Mouse (Mus musculus) heart, adult 9 months (tissue): ENCODE results near the gene Crhr1.

Experiments
- DNase-seq, 2 experiments: peaks; one replicate each; pipeline ENCODE4 v3.0.0; 2022; ENCODE audit warnings: low spot score in 2 of 2

Gene Crhr1

DNA sequence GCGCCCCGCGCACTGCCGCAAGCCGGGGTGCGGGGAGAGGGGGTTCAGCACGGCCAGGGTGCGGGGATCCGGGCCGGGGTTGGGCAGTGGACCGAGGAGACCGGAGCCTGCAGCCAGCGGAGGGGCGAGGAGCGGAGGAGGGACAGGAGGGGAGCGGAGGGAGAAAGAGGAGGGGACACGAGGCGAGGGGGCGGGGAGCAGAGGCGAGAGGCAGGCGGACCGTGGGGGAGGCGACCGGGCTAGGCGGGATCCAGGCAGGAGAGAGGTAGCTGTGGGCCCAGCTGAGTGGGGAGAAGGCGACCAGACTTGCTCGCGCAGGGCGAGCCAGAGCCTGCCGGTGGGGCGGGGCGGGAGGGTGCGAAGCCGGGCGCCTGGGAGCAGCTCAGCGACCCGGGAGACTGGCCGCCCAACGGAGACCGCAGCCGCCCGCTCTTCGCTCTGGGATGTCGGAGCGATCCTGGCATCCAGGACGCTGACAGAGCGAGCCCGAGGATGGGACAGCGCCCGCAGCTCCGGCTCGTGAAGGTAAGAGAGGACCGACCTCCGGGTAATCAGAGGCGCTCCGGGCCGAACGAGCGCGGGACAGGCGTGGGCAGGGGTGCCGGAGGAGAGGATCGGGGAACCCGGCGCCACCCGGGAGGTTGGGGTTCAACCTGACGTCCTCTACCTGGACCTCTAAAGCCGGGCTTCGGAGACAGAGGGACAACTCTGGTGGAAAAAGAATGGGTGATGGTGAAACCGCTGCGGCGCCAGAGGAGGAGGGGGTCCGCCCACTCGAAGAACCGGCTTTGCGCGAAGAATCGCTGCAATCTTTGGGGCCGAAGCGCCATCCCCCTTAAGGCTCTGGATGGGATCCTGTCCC lies at the start of gene Crhr1:
Gene Crhr1 (plus strand): TSS at position 276 of the 862 bp plus-strand sequence.
- no peak for DNase-seq

DNA sequence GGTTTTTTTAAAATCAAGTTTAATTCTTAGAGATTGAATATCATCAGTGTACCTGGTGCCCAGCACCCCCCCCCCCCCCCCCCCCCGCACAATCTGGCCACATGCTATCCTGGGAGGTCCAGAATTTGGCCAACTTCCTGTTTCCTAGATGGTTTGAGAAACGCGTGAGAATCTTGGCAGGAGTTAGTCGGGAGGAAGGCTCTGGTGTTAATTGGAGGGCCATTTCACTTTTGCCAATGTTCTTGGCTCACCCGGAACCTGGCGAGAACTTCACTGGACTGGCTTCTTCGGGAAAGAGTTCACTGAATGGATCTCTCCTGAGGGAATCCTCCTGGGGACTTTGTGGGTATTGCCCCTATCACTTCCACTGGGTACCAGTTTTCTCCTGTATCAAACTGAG lies 49.4 kb upstream of the Crhr1 start:
- no peak for DNase-seq

DNA sequence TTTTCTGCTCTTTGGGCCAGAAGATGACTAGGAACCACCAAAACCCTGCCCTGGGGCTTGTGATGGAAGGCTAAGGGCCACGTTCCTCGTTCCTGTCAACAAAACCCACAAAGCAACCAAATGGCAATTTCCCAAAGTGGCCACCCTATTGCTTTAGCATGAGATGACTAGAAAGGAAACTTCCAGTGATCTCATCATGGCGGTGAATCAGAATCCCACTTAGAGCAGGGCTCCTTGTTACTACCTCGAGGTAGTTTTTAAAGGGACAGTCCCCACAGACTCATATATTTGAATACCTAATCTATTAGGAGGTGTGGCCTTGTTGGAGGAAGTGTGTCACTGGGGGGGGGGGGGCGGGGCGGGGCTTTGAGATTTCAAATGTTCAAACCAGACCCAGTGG lies 48.9 kb upstream of the Crhr1 start:
- no peak for DNase-seq

DNA sequence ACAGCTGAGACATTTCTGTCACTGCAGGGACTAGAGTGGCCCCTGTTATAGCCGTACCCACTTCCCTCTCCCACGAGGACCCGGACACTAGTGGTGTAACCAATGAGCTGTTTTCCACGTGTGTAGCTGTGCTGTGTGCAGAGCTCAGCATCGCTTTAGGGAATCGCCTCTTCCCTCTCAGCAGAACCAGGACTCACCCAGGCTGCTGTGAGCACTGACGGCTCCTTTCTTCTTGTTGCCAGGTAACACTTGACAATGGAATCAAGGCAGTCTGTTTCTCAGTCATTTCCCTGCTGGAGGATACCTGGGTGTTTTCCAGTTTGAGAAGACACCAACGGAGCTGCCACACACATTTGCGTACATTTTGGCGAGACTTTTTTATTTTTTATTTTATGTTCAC lies 44.1 kb upstream of the Crhr1 start:
- DNase-seq, result no peak

- no peak for DNase-seq
Measured at GRCm38 (mm10) chr11:104090769-104091168, 41.9 kb upstream of the Crhr1 start.

DNA sequence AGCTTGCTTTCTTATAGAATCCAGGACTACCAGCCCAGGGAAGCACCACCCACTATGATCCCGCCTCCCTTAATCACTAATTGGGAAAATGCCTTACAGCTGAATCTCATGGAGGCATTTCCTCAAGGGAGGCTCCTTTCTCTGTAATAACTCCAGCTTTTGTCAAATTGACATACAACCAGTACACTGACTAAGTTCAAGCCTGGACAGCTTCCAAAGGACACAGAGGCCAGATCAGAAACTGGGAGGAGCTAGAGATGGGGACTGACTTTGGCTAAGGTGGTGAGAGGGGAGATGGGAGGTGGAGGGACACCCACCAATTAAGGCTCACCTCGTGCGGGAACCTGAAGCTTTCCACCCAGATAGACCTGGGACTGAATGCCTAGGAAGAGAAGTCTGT lies 37.5 kb upstream of the Crhr1 start:
- DNase-seq, result no peak

DNA sequence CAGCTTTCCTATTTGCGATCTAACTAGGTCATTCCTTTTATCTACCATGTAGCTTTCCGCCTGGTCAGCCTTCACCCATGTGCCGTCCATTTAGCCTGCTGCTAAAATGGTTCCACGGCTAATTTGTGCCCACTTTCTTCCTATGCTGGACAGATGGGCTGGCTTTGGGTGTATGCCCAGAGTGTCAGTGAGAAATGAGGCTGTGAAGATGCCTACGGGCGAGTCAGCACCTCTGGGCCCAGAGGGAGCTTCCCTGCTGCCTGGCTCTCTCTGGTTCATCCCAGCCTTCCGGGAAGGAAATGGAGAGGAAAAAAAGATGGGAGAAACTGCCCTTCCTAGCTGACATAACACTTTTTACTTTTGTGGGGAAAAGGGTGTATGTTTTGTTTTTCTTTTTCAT lies 36.1 kb upstream of the Crhr1 start:
- DNase-seq, result no peak

GRCm38 (mm10) chr11:104099542-104099941 lies 33.1 kb upstream of the Crhr1 start:
- DNase-seq, result no peak

GRCm38 (mm10) chr11:104102641-104103040 lies 30.0 kb upstream of the Crhr1 start:
- no peak for DNase-seq

DNA sequence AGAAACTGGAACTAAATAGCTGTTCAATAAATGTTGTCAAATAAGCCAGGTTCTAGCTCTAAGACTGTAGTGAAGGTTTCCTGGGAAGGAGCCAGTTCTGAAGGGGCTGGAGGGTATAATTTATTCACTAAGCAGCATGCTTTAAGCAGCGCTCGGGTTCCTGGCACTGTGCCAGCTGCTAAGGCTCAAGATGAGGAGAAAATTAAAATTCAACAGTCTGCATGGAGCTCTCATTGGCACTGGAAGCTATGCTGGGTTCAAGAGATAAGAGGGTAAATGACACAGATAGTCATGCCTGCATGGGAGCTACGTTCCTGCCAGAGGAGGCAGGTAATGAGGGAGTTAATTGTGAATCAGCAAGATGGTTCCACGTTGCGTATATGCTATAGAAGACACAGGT lies 26.3 kb upstream of the Crhr1 start:
- no peak for DNase-seq

- DNase-seq, result no peak
Measured at GRCm38 (mm10) chr11:104106969-104107368, 25.7 kb upstream of the Crhr1 start.

DNA sequence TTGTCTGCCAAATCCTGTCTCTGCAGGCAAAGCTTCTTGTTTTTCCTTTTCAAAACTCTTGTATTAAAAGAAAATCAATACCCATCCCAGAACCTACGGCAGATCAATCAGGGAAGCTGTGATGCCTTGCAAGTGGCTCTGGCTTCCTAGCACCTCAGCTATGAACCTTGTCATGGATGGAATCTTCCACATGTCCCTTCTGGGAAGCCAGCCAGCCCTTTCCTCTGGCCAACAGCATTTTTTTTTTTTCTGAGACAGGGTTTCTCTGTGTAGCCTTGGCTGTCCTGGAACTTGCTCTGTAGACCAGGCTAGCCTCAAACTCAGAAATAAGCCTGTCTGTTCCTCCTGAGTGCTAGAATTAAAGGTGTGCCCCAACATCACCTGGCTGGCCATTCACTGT lies 22.3 kb upstream of the Crhr1 start:
- no peak for DNase-seq

DNA sequence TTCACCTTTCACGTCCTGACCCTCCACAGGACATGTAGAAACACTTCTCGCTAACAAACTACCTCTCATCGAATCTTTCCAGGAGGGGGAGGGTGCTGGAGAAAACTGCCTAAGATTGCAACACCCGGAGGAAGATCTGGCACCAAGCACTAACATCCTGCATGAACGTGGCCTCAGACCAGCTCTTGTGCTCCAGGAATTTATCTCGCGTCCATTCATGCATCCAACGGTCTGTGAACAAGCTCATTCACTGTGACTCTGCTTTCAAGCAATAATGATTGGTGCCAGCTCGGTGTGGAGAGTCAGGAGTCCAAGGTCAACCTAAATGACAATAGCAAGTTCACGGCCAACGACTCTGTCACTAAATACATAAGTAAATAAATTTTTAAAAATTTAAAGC lies 20.8 kb upstream of the Crhr1 start:
- no peak for DNase-seq

DNA sequence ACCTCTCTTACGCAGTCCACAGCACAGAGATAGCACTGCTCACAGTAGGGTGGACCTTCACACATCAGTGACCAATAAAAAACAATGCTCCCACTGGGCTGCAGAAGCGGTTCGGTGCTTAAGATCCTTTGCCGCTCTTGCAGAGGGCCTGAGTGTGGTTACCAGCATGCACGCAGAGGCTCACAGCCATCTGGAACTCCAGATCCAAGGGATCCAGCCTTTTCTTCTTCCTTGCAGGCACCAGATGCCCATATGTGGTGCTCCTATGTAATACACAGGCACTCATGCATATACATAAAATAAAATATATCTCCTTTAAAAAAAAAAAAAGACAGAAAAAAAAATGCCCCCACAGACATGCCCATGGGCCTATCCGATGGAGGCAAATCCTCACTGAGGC lies 19.0 kb upstream of the Crhr1 start:
- no peak for DNase-seq

DNA sequence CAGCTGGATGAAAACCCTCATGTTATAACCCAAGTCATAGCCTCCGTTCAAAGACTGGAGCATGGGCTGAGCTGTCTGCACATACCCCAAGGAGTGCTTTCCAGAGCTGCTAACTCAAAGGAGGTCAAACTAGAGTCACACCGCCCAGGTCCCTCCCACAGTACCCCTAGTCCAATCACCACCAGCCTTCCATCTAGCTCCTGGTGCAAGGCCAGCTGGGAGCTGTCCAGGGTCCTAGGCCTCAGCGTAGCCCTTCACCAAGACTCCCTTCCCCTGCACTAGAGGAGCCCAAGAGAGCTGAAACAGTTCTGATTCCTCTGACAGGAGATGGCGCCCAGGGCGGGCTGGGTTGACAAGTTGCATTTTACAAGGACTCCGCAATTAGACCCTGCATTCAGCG lies 18.0 kb upstream of the Crhr1 start:
- DNase-seq, result peak; percentile 3 to 35

DNA sequence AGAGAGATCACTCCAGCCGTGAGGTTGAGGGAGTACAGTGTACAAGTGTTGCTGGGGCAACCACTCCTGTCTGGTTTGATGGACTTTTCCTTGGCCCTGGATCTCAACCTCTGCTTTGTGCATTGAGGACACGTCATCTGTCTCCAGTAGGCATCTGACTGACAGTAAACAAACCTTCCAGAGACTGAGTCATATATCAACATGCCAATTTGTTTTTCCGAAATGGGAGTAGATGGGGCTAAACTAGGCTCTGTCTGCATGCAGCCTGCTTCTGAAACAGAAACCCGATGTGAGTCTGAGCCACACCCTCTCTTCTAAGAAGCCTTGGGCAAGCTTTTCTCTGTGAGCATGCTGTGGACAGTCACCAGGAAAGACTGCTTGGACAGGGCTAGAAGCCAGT lies 14.3 kb upstream of the Crhr1 start:
- no peak for DNase-seq

GRCm38 (mm10) chr11:104122966-104123365 lies 9.7 kb upstream of the Crhr1 start:
- DNase-seq, result no peak

- no peak for DNase-seq
Measured at GRCm38 (mm10) chr11:104123479-104123878, 9.2 kb upstream of the Crhr1 start.

DNA sequence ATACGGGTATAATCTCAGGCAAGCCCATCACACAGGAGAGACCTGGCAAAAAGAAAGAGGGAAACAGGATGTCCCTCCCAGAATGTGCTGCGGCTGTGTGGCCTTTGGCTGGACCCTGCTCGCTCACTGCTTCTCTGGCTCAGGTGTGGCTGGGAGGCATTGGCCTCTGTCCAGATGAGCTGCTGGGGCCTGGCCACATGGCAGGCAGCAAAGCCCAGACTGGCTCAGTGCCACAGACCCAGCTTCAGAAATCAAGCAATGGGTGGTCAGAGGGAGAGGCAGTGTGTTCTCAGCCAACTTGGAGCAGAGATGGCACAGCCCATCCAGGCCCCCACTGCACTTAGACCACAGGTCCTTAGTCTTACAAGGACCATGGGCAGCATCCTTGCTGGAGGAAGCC lies 8.1 kb upstream of the Crhr1 start:
- no peak for DNase-seq

GRCm38 (mm10) chr11:104129466-104129865 lies 3.2 kb upstream of the Crhr1 start:
- no peak for DNase-seq

- no peak for DNase-seq
Measured at GRCm38 (mm10) chr11:104130721-104131647, 1.7 kb upstream of the Crhr1 start.

- no peak for DNase-seq
Measured at GRCm38 (mm10) chr11:104131756-104132155, 899 bp upstream of the Crhr1 start.

GRCm38 (mm10) chr11:104133442-104133983 lies 858 bp downstream of the Crhr1 start:
- no peak for DNase-seq
